Mouse (Mus musculus): ENCODE data around the gene Erp29. TPM values are rescaled to one million over a fixed set of nuclear protein-coding genes. Genes with fewer than 3 reads are reported as not detected.
"Not testable (repeated sequence)": the region's sequence is repeated elsewhere in the genome, so short reads cannot be mapped to it uniquely, and the experiment has no call there.

The Erp29 gene
- total RNA-seq (2021) (100 to 1,000 TPM in 1 of 2 experiments, 10 to 100 TPM in 1; 85.4 to 113 TPM), polyA plus RNA-seq (2012; rRNA removed) (36.8 and 41.9 TPM in 2 replicates)
- long read RNA-seq, full-length matches to known transcripts, result 44 of 46 reads
- long read RNA-seq, partial matches to known transcripts, result 0 of 46 reads
- long read RNA-seq, other reads (novel, unspliced or antisense), result 2 of 46 reads

DNA sequence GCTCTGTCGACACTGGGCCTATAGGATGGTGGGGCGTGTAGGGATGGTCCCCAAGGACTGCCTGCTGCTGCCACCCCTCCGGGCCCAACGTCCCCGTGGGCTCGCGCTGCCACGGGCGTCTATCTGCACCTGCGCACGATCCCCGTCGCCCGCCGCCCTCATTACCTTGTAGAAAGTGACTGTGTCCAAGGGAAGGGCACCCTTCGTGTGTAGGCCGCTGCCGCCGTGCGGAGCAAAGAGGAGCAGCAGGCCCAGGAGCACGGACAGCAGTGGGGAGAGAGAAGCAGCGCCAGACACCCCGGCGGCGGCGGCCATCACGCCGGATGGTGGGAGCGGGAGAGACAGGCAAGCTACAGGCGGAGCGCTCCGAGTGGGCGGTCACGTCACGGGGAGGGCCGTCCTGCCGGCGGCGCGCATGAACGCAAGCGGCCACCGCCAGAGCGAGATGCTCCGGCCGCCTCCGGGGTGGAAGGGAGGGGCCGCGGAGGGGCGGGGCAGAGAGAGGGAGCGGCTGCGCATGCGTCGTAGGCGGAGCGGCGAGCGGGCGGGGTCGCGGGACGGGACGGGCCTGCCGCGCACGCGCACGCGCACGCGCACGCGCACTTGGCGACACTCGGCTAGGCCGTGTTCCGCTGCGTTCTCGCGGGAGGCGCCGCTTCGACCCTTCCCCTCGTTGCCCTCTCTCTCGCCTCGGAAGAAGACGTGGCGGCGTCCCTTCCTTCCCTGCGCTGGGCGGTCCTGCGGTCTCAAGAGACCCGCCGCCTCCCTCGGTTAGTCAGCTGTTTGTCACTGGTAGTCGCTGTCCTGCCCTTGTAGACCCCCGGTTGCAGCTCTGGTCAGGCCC is at the start of gene Erp29:
Erp29 (minus strand) TSS at position 481 of the 844 bp plus-strand sequence.
- DNase-seq, result peak; percentile 100

DNA sequence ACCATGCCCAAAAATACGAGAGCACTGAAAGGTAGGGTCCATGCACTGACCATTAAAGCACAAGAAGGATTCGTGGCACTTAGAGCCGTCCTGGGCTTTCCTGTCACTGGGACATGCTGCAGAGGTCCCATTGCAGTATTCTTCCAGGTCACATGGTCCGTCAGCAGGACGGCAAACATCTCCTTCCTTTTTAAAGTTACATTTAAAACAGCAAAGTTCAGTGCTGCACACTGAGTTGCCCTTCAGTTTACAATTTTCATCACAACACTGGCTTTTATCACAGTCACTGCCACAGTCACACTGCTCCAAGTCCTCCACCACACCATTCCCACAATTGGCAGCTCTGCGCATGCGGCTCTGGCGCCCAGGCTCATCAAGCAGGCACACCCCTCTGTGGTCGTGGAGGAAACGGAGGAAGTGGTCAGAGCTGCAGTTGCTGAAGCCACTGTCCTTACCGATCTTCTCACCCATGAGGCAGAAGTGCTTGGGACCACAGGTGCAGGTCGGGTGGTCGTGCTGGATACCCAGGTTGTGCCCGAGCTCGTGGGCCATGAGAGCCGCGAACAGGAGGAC is 49.2 kb upstream of the Erp29 start:
- DNase-seq, result not testable (repeated sequence)

DNA sequence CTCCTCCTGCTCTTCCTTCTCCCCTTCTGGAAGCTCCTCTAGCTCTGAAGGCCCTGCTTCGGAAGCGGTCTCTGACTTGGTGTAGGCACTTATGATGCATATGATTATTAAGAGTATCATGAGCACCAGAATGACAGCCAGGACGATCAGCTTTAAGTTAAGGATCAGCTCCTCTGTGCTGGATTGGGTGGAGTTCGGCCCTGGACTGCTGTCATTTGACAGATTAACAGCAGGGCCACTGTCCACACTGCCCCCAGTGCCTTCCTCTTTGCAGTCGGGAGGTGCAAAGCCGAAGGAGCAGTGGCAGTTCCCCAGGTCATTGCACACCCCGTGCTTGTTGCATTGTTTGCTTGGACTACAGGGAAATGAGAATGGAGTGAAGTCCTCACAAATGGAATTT is 48.4 kb upstream of the Erp29 start:
- no peak for DNase-seq

DNA sequence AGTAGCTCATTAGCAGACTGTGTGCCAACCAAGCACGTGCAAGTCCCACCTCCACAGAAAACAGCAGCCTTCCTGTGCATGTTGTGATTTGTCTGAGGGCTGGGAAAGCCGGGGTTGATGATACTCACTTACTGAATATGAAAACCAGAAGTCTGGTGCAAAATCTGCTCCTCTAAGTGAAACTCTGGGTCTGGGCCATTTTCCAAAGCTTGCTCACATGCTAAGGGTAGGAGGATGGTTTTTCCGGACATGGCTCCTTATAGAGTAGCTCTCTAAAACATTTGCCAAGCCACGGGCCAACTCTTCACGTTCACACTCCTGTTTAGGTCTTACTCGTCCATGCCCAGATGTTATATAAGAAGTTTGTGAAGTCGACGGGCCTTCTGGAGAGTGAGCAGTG is 41.0 kb upstream of the Erp29 start:
- DNase-seq, result no peak

DNA sequence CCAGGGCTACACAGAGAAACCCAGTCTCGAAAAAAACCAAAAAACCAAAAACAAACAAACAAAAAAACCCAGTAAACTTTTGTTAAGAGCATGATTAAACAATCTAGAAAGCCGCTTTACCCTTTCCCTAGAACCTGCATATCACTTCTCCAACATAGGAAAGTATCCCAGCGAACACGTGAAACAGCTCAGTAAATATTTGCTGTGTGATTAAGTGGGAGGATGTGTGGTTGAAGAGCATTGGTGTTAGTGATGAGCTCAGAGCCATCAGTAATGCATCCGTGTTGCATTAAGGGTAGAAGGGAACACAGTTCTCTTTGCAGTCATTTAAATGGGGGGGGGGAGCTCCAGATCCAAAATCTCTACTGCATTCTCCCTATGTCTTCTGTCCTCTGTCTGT is 32.5 kb upstream of the Erp29 start:
- no peak for DNase-seq

DNA sequence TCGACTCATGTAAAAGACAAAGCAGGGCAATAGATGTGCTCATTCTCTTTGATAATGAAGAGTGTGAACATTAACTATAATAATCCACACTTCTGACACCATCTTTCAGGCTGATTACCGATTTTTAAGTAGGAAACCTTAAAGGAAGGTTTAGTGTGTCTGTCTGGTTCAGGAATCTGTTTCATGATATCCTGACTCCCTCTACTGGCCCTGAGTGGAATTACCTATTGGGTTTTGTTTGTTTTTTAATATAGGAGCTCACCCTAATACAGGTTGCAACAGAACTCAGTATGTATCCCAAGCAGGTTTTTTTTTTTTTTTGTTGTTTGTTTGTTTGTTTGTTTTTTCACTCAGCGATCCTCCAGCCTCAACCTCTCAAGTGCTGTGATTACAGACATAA is 25.4 kb upstream of the Erp29 start:
- DNase-seq, result peak; percentile 22

DNA sequence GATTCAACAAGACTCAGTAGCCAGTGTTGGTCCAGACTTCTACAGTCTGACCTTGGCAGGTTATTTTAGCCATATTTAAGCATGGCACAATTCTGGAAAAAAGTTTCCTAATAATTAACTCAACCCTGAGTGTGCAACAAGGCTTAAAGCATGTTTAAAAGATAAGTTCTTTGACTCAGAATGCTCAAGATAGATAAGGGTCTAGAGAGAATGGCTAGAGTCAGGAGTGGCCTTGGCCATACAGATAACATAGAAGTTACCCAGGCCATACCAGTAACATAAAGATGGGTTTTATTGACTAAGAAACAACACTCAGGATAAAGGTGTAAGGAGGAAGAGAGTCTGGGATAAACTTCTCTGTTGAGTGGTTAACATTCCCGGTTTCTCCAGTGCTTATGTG is 23.7 kb upstream of the Erp29 start:
- no peak for DNase-seq

DNA sequence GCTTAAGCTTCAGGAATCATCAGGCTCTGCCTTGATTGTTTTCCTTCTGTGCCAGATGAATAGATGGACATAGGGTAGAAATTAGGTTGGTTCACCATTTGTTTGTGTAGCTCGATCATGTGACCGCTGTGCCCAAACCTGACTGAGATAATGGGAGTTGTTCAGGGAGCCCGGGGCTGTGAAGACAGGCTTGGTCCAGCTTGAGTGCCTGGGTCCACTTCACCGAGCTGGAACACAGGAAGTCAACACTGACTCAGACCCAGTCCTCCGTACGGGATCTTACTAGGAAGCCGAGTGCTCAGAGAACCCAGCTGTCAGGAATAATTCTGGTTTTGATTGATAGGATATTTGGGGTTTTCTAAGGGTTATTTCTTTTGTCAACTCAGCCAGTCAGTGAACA is 22.3 kb upstream of the Erp29 start:
- DNase-seq, result no peak

DNA sequence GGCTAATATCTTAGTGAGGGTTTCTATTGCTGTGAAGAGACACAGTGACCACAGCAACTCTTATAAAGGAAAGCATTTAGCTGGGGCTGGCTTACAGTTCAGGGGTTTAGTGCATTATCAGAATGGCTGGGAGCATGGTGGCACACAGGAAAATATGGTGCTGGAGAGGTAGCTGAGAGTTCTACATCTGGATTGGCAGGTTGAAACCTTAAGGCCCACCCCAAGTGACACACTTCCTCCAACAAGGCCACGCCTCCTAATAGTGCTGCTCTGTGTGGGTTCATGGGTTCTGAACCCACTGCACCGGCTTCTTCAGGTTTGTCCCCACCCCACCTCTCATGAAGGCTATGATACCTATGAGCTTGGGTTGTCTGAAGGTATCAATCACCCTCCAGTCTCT is 20.1 kb upstream of the Erp29 start:
- DNase-seq, result no peak

DNA sequence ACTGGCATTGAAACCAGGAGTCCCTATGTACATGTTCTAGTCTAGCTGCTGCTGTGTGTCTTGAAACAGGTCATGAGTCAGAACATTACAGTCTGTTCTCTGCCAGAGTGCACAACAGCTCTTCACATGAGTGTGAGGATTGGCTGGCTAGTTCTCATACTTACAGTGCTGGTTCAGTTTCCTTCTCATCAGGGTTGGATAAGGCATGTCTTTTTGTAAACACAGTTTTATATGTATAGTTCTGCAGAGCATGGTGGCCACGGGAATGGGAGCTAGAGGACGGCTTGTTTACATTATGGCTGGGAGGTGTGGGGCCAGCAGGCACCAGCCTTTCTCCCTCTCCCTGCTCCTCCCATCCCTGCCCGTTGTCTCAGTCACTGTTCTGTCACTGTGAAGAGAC is 17.3 kb upstream of the Erp29 start:
- DNase-seq, result no peak

DNA sequence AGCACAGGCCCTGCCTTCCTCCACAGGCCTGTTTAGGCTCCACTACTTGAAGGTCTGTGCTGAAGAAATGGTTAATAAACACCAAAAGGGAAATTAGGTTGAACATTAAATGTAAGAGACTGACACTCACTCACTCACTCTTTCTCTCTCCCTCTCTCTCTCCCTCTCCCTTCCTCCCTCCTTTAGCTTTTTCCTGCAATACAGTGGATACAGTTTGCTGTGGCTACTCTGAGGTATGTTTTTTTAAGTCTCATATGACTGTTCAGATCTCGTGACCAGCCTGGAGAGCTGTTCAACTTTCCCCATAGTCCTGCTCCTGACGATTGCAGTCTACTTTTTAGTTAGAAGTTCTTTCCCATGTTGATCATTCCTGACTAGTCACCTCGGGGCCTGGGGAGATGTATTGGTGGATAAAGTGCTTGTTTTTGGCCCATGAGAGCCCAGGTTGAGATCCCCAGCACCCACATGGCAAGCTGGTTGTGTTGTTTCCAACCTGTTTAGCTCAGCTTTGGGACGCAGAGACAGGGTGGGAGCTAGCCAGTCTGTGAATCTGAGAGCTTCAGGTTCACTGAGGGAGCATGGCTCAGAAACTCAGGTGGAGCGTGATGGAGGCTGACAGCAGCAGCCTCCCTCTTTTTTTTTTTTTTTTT is 11.4 kb upstream of the Erp29 start:
- no peak for DNase-seq

DNA sequence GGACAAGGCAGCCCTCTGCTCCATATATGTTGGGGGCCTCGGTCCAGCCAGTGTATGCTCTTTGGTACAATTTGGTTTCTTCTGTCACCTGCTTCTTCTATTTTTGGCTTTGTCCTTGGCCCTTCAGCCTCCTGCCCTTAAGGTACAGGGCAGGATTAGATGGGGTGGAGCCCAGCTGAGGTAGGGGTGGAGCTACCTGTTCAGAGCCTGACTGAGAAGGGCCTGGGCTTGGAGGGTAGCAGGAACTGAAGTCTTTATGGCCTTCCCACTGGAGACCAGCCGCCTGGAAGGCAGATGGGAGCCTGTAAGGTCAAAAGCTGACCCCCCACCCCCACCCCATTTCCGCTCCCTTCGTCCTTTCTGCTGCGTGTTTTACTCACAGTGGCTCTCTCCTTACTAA is 10.7 kb upstream of the Erp29 start:
- no peak for DNase-seq

DNA sequence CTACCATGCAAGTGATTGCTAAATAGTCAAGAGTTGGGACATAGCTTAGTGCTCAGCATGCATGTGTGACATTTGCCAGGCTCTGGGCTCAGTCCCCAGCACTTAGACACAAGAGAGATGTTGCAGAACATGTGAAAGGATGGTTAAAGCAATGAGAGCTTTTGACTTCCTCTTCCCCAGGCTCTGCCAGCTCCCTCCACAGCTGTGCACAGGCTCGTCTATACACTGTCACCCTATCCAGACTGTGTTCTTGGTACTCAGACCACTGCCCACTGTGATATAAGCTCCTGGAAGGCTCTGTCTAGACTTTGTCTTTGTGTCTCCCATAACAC is 9.8 kb upstream of the Erp29 start:
- no peak for DNase-seq

DNA sequence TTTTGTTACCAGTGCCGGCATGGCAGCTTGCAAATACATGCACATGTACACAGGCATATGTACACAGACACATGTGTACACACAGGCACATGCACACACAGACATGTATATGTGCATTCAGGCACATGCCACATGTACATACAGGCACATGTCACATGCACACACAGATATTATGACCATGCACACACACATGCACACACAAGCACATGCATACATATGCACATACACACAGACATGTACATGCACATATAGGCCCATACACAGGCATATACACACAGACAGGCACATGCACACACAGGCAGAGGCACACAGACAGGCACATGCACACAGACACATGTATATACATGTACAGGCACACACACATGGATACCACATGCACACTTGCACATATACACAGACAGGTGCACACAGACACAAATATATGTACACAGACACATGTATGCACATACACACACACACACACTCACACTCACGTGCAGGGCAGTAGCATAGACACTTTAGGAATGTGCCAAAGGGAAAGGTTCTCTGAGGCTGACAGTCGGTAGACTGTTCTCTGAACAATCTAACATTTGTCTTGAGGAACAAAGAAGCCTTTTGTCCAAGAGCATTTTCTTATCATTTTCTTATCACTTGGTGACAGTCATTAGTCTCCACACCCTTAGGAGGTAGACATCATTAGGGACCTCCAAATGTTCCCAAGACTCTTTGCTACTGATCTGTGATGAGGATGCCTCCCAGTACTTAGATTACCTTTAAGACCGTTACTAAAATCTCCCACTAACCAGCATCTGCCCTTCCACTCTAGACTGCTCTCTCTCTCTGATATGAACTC is 9.2 kb upstream of the Erp29 start:
- no peak for DNase-seq

DNA sequence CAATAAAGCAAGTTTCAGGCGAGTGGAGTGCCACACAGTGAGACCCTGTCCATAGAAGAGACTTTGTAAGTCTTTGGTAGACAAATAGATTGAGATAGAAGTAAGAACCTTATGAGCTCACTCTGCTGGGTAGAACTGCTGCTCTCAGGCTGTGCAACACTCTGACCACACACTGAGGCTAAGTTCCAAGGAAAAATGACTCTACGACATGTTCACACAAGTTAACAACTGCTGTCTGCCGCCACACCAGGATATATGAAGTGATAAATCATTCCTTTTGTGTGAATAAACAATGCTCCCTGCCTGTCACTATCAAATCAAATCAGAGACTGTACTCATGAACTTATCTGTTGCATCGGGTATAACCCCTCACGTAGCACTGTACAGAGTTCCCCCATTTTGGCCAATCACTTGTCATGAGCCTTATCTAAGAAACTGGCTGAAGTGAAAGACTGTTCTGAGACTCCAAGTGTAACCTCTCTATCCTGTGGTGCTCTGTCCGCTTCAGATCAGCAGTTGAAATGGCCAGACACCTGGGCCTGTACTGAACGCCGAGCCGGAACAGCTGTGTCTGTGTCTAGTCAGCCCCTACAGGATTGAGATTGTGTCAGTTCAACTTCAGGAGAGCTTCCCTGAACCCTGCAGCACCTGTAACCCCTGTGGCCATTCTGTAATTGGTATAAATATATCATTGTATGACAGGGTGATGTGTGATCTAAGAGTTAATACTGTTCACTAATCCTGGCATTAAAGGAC is 3.4 kb upstream of the Erp29 start:
- no peak for DNase-seq

DNA sequence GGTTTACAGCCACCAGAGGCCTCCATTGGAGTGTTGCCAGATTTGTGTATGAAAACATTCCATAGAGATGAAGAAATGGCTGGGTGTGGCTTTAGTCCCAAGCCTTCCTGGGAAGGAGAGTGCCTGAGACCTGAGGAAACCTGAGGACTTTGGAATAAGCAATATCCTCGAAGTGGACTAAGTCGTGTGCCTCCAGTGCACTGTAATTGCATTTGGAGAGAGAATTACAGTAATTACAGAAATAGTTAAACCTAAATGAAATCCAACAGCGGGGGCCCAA is 2.1 kb upstream of the Erp29 start:
- no peak for DNase-seq

DNA sequence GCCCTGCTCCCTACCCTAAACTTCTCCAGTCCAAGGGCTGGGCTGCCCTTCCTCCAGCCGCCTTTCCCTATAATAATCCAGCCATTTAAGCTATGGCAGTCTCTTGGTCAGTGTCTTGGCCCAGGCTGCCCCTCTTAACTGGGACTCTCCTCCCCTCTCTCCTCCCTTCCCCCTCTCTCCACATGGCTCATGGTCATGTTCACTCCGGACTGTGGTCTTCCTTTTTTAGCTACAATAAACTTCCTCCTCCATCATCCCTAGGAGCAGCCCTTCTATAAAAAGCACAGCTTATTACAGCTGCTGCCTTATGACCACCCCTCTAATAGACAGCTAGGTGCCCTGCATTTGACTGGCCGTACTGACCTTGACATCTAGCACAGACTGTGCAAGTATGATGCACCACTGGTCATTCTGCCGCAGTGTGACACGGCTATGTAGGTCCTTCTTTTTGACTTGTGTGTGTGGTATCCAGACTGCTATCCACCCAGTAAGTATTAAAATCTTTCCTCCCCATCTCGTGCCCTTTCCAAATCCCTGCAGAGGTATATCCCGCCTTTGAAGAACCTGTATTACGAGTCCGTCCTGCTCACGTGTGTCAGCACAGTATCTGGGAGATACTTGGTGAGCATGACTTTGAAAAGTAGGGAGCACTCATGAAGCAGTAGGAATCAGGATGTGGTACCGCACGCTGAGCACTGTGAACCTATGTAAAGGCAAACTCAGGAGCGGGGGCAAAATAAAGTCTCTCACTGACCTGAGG is 1.6 kb upstream of the Erp29 start:
- peak; percentile 42 for DNase-seq

DNA sequence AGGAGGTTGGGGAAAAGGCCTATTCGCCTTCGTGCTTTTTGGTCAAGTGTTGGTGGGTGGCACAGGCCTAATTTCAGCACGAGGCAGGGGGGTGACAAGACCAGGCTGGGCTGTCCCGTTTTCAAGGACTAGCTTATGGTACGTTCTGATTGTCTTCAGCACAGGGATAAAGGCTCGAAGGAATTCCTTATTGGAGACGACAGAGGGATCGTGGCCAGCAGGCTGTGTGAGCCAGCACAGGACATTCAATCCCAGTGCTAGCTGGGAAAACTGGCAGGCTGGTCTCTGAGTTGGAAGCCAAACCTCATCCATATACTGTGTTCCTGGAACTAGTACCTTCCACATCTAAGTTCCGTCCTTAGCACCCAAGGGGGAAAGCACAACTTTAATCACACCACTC is 600 bp upstream of the Erp29 start:
- DNase-seq, result no peak

DNA sequence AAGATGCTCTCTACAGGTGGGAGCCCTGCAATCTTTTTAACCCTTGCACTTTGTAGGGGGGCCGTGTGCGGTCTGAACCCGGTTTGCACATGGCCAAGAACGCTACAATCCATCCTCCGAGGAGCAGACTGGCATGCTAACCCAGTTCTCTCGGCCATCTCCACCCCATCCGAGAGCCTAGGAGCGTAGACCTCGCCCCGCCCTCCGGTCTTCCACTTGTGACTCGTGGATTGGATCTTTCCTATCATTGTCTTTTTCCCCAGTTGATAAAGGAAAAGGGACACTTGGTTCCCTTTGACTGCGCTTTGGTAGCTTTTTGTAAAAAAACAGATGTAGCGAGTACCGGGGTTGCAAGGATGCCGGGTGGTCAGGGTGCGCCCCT is 671 bp downstream of the Erp29 start, which contains the start of gene Tmem116:
Tmem116 (plus strand) TSS at position 250 of the 382 bp plus-strand sequence.
- DNase-seq, result peak; percentile 62

DNA sequence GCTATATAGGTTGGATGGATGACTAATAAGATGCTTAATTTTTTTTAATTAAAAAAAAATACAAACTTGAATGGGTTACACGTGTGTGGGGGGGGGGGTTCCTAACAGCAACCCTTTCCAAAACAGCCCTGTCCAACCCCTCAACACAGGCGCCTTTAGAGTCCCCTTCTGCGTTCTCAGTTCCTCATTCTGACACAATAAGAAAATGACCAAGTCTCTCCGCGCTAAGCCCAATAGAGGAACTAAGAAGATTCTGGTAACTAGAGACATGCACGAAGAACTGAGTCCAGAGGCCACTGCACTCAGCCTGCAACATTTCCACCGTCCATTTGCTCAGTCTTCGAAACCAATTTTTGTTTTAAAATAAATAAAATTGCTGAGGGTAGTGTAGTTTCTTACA is 1.1 kb downstream of the Erp29 start:
- no peak for DNase-seq

DNA sequence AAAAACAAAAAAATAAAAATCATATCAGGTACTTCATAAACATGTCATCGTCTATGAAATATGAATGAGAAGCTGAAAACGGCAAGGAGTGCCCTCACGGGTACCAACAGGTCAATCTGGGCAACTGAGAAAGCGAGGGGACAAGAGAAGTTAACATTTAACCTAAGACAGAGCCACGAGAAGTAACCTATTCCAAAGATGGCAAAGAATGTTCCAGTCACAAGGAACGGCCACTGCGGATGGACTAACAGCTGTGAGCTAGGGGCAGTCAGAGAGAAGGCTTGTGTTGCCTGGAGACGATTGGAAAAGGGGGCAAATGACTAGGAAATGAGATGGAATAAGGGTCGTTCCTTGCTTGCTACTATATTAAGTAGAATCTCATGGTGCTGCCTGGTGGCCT is 1.8 kb downstream of the Erp29 start:
- DNase-seq, result no peak

Measured in adrenal gland, adult 2 months (tissue).